Mouse (Mus musculus) hindbrain, embryonic 11.5 days (tissue): ENCODE measurements around the gene Susd4. TPM values are rescaled to one million over a fixed set of nuclear protein-coding genes. Genes with fewer than 3 reads are reported as not detected.
A peak's percentile ranks its signal among the peaks of the same experiment; 100 is the strongest.

ENCODE experiments used
- ATAC-seq: fragments of 200-750 bp; cut with Nextera tagmentation; 2 replicates; pipeline ENCODE4 v1.8.0; 2017; ENCODE audit warnings: mild to moderate bottlenecking, moderate TSS enrichment, moderate library complexity; ENCODE audit not compliant: low FRiP score
- DNase-seq: peaks from one replicate; pipeline ENCODE4 v3.0.0-alpha.2; 2015; ENCODE audit warnings: low spot score
- H3K27ac ChIP-seq: fragments of 300-500 bp; sonication (generic); 2 replicates; pipeline ENCODE4 v1.5.1; 2014; ENCODE audit warnings: mild to moderate bottlenecking, low read depth, low read length
- H3K27me3 ChIP-seq: fragments of 300-500 bp; sonication (generic); 2 replicates; pipeline ENCODE4 v1.6.1; 2014; ENCODE audit warnings: mild to moderate bottlenecking, low read length, moderate library complexity, mixed read lengths; ENCODE audit not compliant: control insufficient read depth, insufficient read depth
- H3K36me3 ChIP-seq: fragments of 300-500 bp; sonication (generic); 2 replicates; pipeline ENCODE4 v1.6.1; 2014; ENCODE audit warnings: mild to moderate bottlenecking, low read length, moderate library complexity, mixed read lengths; ENCODE audit not compliant: control insufficient read depth, insufficient read depth
- H3K4me1 ChIP-seq: fragments of 300-500 bp; sonication (generic); replicated peaks from 2 replicates; pipeline ENCODE4 v1.6.1; 2014; ENCODE audit warnings: low read length, mixed read lengths; ENCODE audit not compliant: control insufficient read depth, insufficient read depth
- H3K4me2 ChIP-seq: fragments of 300-500 bp; sonication (generic); replicated peaks from 2 replicates; pipeline ENCODE4 v1.6.1; 2014; ENCODE audit warnings: mild to moderate bottlenecking, low read depth, low read length
- H3K4me3 ChIP-seq: fragments of 300-500 bp; sonication (generic); 2 replicates; pipeline ENCODE4 v1.5.1; 2014; ENCODE audit warnings: low read depth, low read length
- H3K9ac ChIP-seq: fragments of 300-500 bp; sonication (generic); 2 replicates; pipeline ENCODE4 v1.6.1; 2014; ENCODE audit warnings: low read depth, low read length
- H3K9me3 ChIP-seq: fragments of 300-500 bp; sonication (generic); 2 replicates; pipeline ENCODE4 v1.6.1; 2016; ENCODE audit warnings: low read length; ENCODE audit not compliant: control insufficient read depth
- WGBS: fragments of 180-500 bp; shearing (Covaris S2); extraction: QIAGEN DNeasy Blood & Tissue Kit; methylation state at CpG from one replicate; pipeline ENCODE4 v1.1.7; 2014; 5-methylcytosine and 5-hydroxymethylcytosine counted together
- polyA plus RNA-seq: library from polyadenylated mRNA; unstranded; fragments of >200 nt; fragmentation: Nextera tagmentation; extraction: Ambion mirVana; gene quantifications from 2 replicates; pipeline ENCODE4 v1.2.1, GENCODE M21; 2014

The Susd4 gene
- polyA plus RNA-seq, 1 experiment from 2014 or later: 27.2 TPM

- 38% methylated on average over 3 of the region's 3 CpGs for WGBS
- Histone ChIP-seq H3K9me3 (no peaks in the 10 kb centered on the region), H3K27ac (no peak overlapping the region), H3K4me3 (no peak overlapping the region), H3K4me1 (peaks cover 4% of the 10 kb centered on the region), H3K9ac (no peak overlapping the region), H3K4me2 (no peak overlapping the region), H3K27me3 (no peaks in the 10 kb centered on the region), H3K36me3 (no peaks in the 10 kb centered on the region)
- ATAC-seq (no peak), DNase-seq (no peak)
These were observed 145.4 kb downstream of the Susd4 start for GRCm38 (mm10) chr1:182909066-182909465.

- 77% methylated on average over 5 of the region's 5 CpGs for WGBS
These were observed 145.9 kb downstream of the Susd4 start for GRCm38 (mm10) chr1:182909596-182909995.

GRCm38 (mm10) chr1:182912591-182912990 lies 148.9 kb downstream of the Susd4 start:
- Histone ChIP-seq H3K4me3 (no peak overlapping the region), H3K9me3 (no peaks in the 10 kb centered on the region), H3K27me3 (no peaks in the 10 kb centered on the region), H3K36me3 (no peaks in the 10 kb centered on the region), H3K4me2 (no peak overlapping the region), H3K27ac (no peak overlapping the region), H3K4me1 (peaks cover 4% of the 10 kb centered on the region), H3K9ac (no peak overlapping the region)
- 74% methylated on average over 2 of the region's 2 CpGs for WGBS
- no peak for DNase-seq
- no peak for ATAC-seq

More at GRCm38 (mm10) chr1:182909596-182909995, 145.9 kb downstream of the Susd4 start:
- ATAC-seq: no peak
- Histone ChIP-seq H3K36me3 (no peaks in the 10 kb centered on the region), H3K4me1 (peaks cover 4% of the 10 kb centered on the region), H3K4me3 (no peak overlapping the region), H3K9me3 (no peaks in the 10 kb centered on the region), H3K27ac (no peak overlapping the region), H3K4me2 (no peak overlapping the region), H3K9ac (no peak overlapping the region), H3K27me3 (no peaks in the 10 kb centered on the region)
- DNase-seq: no peak

GRCm38 (mm10) chr1:182914121-182914908 lies 150.7 kb downstream of the Susd4 start:
- H3K27ac ChIP-seq: no peak overlapping the region
- DNase-seq (no peak), ATAC-seq (no peak)
- H3K4me1 ChIP-seq: no peaks in the 10 kb centered on the region; the same call in 1 of the 2 replicates
- no peak overlapping the region for H3K4me3 ChIP-seq
- WGBS: 81% methylated on average over 4 of the region's 4 CpGs
- H3K27me3 ChIP-seq: no peaks in the 10 kb centered on the region
- no peak overlapping the region for H3K9ac ChIP-seq
- no peak overlapping the region for H3K4me2 ChIP-seq
- H3K36me3 ChIP-seq: no peaks in the 10 kb centered on the region
- H3K9me3 ChIP-seq: no peaks in the 10 kb centered on the region

GRCm38 (mm10) chr1:182916166-182916565 lies 152.5 kb downstream of the Susd4 start:
- Histone ChIP-seq H3K9ac (no peak overlapping the region), H3K4me3 (no peak overlapping the region), H3K27ac (no peak overlapping the region), H3K9me3 (no peaks in the 10 kb centered on the region), H3K4me1 (no peaks in the 10 kb centered on the region), H3K36me3 (no peaks in the 10 kb centered on the region), H3K4me2 (no peak overlapping the region), H3K27me3 (no peaks in the 10 kb centered on the region)
- no peak for DNase-seq
- WGBS: 93% methylated on average over 5 of the region's 5 CpGs
- ATAC-seq: no peak

GRCm38 (mm10) chr1:182918718-182919346 lies 155.2 kb downstream of the Susd4 start:
- Histone ChIP-seq H3K9ac (no peak overlapping the region), H3K27me3 (no peaks in the 10 kb centered on the region), H3K4me1 (no peaks in the 10 kb centered on the region), H3K27ac (peak overlapping the region; percentile 49), H3K36me3 (no peaks in the 10 kb centered on the region), H3K9me3 (no peaks in the 10 kb centered on the region), H3K4me2 (no peak overlapping the region; the same call in 1 of the 2 replicates), H3K4me3 (no peak overlapping the region)
- ATAC-seq (peak; percentile 59), DNase-seq (peak; percentile 18)
- 36% methylated on average over 8 of the region's 8 CpGs for WGBS

GRCm38 (mm10) chr1:182922824-182923223 lies 159.2 kb downstream of the Susd4 start:
- H3K4me2 ChIP-seq: no peak overlapping the region
- no peaks in the 10 kb centered on the region for H3K9me3 ChIP-seq
- no peak for ATAC-seq
- H3K4me1 ChIP-seq: no peaks in the 10 kb centered on the region
- H3K36me3 ChIP-seq: no peaks in the 10 kb centered on the region
- H3K27me3 ChIP-seq: no peaks in the 10 kb centered on the region
- H3K9ac ChIP-seq: no peak overlapping the region
- no peak overlapping the region for H3K27ac ChIP-seq
- 55% methylated on average over 4 of the region's 4 CpGs for WGBS
- DNase-seq: peak; percentile 7
- no peak overlapping the region for H3K4me3 ChIP-seq

- no peak overlapping the region for H3K4me2 ChIP-seq
- WGBS: 89% methylated on average over 6 of the region's 6 CpGs
- H3K9ac ChIP-seq: no peak overlapping the region
- H3K4me1 ChIP-seq: no peaks in the 10 kb centered on the region
- H3K36me3 ChIP-seq: no peaks in the 10 kb centered on the region
- ATAC-seq: no peak
- H3K27me3 ChIP-seq: no peaks in the 10 kb centered on the region
- DNase-seq: no peak
- H3K4me3 ChIP-seq: no peak overlapping the region
- H3K9me3 ChIP-seq: no peaks in the 10 kb centered on the region
- H3K27ac ChIP-seq: no peak overlapping the region
These were observed 162.8 kb downstream of the Susd4 start for GRCm38 (mm10) chr1:182926465-182926864.
